In genomic region chr11:58146241-58146640, GRCm38 (mm10) we compare ENCODE assay signal across 15 mouse cellular contexts. TPM values are rescaled to one million over a fixed set of nuclear protein-coding genes. Genes with fewer than 3 reads are reported as not detected.
DNase-seq lines count a peak whose midpoint lies in the region; ATAC-seq lines count a peak whose summit lies in the region.
"Had no signal": no experiment of that assay in that cellular context is flagged by ENCODE, and none has a peak within 500 bp of the region (broad histone marks: within the 10 kb centered on the region; RNA-seq: fewer than 3 reads in every experiment).

No protein-coding gene starts in this region.

- ATAC-seq in heart, embryonic 11.5 days (replicated peaks; ENCODE audit: insufficient number of reproducible peaks, low FRiP score, low TSS enrichment), result no peak
- ATAC-seq: forebrain, embryonic 13.5 days; lung, postnatal 0 days; midbrain, embryonic 13.5 days had no signal

- no peak overlapping the region for H3K4me2 ChIP-seq in heart, embryonic 11.5 days
- H3K4me2 ChIP-seq: forebrain, embryonic 13.5 days; hindbrain, embryonic 14.5 days; midbrain, embryonic 13.5 days had no signal

- intact Hi-C loops in left cerebral cortex, postnatal 14 days (cut with DNase I), result no loop called here

- H3K27ac ChIP-seq in heart, embryonic 11.5 days (ENCODE audit: low read depth, low read length), result no peak overlapping the region; the same call in 1 of the 2 replicates
- H3K27ac ChIP-seq: forebrain, embryonic 13.5 days; hindbrain, embryonic 14.5 days; kidney, postnatal 0 days; midbrain, embryonic 13.5 days had no signal

- no peaks in the 10 kb centered on the region for H3K27me3 ChIP-seq in heart, embryonic 11.5 days (ENCODE audit: control insufficient read depth, insufficient read depth, low read length)
- H3K27me3 ChIP-seq: forebrain, embryonic 13.5 days; midbrain, embryonic 13.5 days had no signal

- H3K4me3 ChIP-seq in heart, embryonic 11.5 days (ENCODE audit: low read depth, low read length), result no peak overlapping the region
- H3K4me3 ChIP-seq: forebrain, embryonic 13.5 days; midbrain, embryonic 13.5 days had no signal

- H3K4me1 ChIP-seq in heart, embryonic 11.5 days (ENCODE audit: control insufficient read depth, insufficient read depth, low read length), result no peaks in the 10 kb centered on the region
- H3K4me1 ChIP-seq: forebrain, embryonic 13.5 days; midbrain, embryonic 13.5 days had no signal

- no peak overlapping the region for H3K9ac ChIP-seq in heart, embryonic 11.5 days (ENCODE audit: low read depth, low read length)
- H3K9ac ChIP-seq: forebrain, embryonic 13.5 days; hindbrain, embryonic 14.5 days; midbrain, embryonic 13.5 days had no signal

- WGBS in heart, embryonic 11.5 days (ENCODE audit: insufficient replicate concordance), result 90% methylated on average over 5 of the region's 5 CpGs

- H3K36me3 ChIP-seq in heart, embryonic 11.5 days (ENCODE audit: control insufficient read depth, insufficient read depth, low read length), result peaks cover 51% of the 10 kb centered on the region

- H3K9me3 ChIP-seq in heart, embryonic 11.5 days (replicated peaks; ENCODE audit: control insufficient read depth, low read length), result no peaks in the 10 kb centered on the region
- H3K9me3 ChIP-seq: forebrain, embryonic 13.5 days; midbrain, embryonic 13.5 days had no signal

- DNase-seq in heart, adult 11 months, result peak; percentile 90
- peak; percentile 16 for DNase-seq in ovary, adult 18-20 months (ENCODE audit: low spot score)
- no peak for DNase-seq in ovary, postnatal 10 days (ENCODE audit: low spot score)
- peak; percentile 80 to 83 for DNase-seq in adrenal gland, postnatal 36 days
- peak; percentile 60 to 66 for DNase-seq in spleen, postnatal 4 days (ENCODE audit: low spot score in 2 of 2)
- DNase-seq in left cerebral cortex, postnatal 14 days (ENCODE audit: low spot score in 2 of 2), result no peak
- DNase-seq: liver; right cerebral cortex, adult 18-20 months; thymus, postnatal 4 days had no signal

RNA-seq across cellular contexts. Expression of gene Gemin5, which starts 22.1 kb away (rescaled TPM):
- 15.3 TPM in 2 replicates for polyA plus RNA-seq in heart, embryonic 11.5 days (2014; fragmentation: Nextera tagmentation; extraction: Ambion mirVana)
- 10 to 100 TPM; 21.1 to 32.0 TPM for total RNA-seq in adrenal gland, postnatal 36 days (2021)
- 10 to 100 TPM; 16.0 to 18.0 TPM for total RNA-seq in left cerebral cortex, postnatal 14 days (2021)

RNA-seq across cellular contexts. Expression of gene Mrpl22, which starts 25.2 kb away (rescaled TPM):
- polyA plus RNA-seq in heart, embryonic 11.5 days (2014; fragmentation: Nextera tagmentation; extraction: Ambion mirVana), result 106 and 109 TPM in 2 replicates
- total RNA-seq in adrenal gland, postnatal 36 days (2021), result 10 to 100 TPM; 72.0 to 75.1 TPM
- total RNA-seq in left cerebral cortex, postnatal 14 days (2021), result 10 to 100 TPM; 30.8 to 33.4 TPM

RNA-seq across cellular contexts. Expression of gene Cnot8, which starts 42.3 kb away (rescaled TPM):
- 67.0 and 83.1 TPM in 2 replicates for polyA plus RNA-seq in heart, embryonic 11.5 days (2014; fragmentation: Nextera tagmentation; extraction: Ambion mirVana)
- total RNA-seq in adrenal gland, postnatal 36 days (2021), result 10 to 100 TPM; 44.0 to 63.7 TPM
- total RNA-seq in left cerebral cortex, postnatal 14 days (2021), result 10 to 100 TPM; 52.1 to 54.3 TPM

RNA-seq across cellular contexts. Expression of gene Igtp, which starts 53.1 kb away (rescaled TPM):
- 4.1 and 5.3 TPM in 2 replicates for polyA plus RNA-seq in heart, embryonic 11.5 days (2014; fragmentation: Nextera tagmentation; extraction: Ambion mirVana)
- 10 to 100 TPM; 12.8 to 18.9 TPM for total RNA-seq in adrenal gland, postnatal 36 days (2021)
- total RNA-seq in left cerebral cortex, postnatal 14 days (2021), result 1 to 10 TPM; 2.1 TPM

RNA-seq across cellular contexts. Expression of gene Irgm2, which starts 53.2 kb away (rescaled TPM):
- polyA plus RNA-seq in heart, embryonic 11.5 days (2014; fragmentation: Nextera tagmentation; extraction: Ambion mirVana), result 1.4 and 1.6 TPM in 2 replicates
- total RNA-seq in adrenal gland, postnatal 36 days (2021), result 10 to 100 TPM; 13.7 to 18.8 TPM
- 1 to 10 TPM; 1.6 to 1.7 TPM for total RNA-seq in left cerebral cortex, postnatal 14 days (2021)

Comparison
In these comparisons a context has a peak if more than half of its experiments do, and no peak if none do; other contexts are left out.
1. DNase-seq: peak in heart, adult 11 months (single experiment), ovary, adult 18-20 months (single experiment), adrenal gland, postnatal 36 days (2 of 2) and spleen, postnatal 4 days (2 of 2); none in ovary, postnatal 10 days (single experiment) and left cerebral cortex, postnatal 14 days (0 of 2).